Mouse (Mus musculus) lung, postnatal 0 days (tissue): ENCODE measurements at regions not wholly inside any gene's neighbourhood (a gene's known extent, or its start where the extent isn't known, plus 50 kb on each side); places are given as distances from the start of the nearest gene placed in this dataset.

Source experiments
- CTCF ChIP-seq: IDR thresholded peaks from 2 replicates; pipeline ENCODE4 v1.5.1; 2016; ENCODE audit warnings: antibody characterized with exemption, mild to moderate bottlenecking
- EP300 ChIP-seq: IDR thresholded peaks from 2 replicates; pipeline ENCODE4 v1.6.1; 2016; ENCODE audit warnings: antibody characterized with exemption, mild to moderate bottlenecking, control low read depth

- TF ChIP-seq CTCF (no peak), EP300 (no peak)
Measured at GRCm38 (mm10) chr10:68872102-68872501, 148.7 kb downstream of the Tmem26 start.
